Mouse (Mus musculus): ENCODE measurements around the gene Tsen54.
A peak's percentile ranks its signal among the peaks of the same experiment; 100 is the strongest.

DNA sequence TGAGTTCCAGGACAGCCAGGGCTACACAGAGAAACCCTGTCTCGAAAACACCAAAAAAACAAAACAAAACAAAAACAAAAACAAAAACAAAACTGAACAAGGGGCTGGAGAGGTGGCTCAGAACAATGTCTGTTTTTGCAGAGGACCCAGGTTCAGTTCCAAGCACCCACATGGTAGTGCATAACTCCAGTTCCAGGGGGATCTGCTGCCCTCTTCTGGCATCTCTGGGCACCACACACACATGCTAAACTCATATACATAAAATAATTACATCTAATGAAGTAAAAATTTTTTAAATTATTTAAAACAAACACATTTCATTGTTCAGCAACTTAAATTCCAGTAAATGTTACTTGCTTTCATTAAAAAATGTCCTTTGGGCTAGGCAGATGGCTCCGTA is 31.3 kb downstream of the Tsen54 start:
- TF ChIP-seq CTCF (IDR thresholded peaks at IDR 0.05), result 0 out of 2 replicates have a peak, but pooled peaks have one; percentile 25
- no peak for TF ChIP-seq EP300 (IDR thresholded peaks at IDR 0.05)

Data from lung, postnatal 0 days (tissue).